Mouse (Mus musculus): ENCODE data around the gene Nln. TPM values are rescaled to one million over a fixed set of nuclear protein-coding genes. Genes with fewer than 3 reads are reported as not detected.

The Nln gene
- total RNA-seq (2021), result 10 to 100 TPM; 20.6 to 20.7 TPM
- long read RNA-seq, experiment 1, full-length matches to known transcripts, result 11 of 20 reads
- long read RNA-seq, experiment 1, partial matches to known transcripts, result 3 of 20 reads
- long read RNA-seq, experiment 1, other reads (novel, unspliced or antisense), result 6 of 20 reads
- long read RNA-seq, experiment 2, full-length matches to known transcripts, result 17 of 26 reads
- long read RNA-seq, experiment 2, partial matches to known transcripts, result 3 of 26 reads
- long read RNA-seq, experiment 2, other reads (novel, unspliced or antisense), result 6 of 26 reads

- no peak for TF ChIP-seq CTCF (conservative IDR thresholded peaks at IDR 0.05)
- DNase-seq (ENCODE audit: low spot score in 2 of 2), result peak; percentile 78 to 84
- H3K4me3 ChIP-seq, result peak within 1 kb of the TSS; percentile 99
- H3K27ac ChIP-seq, result peak within 1 kb of the TSS; percentile 95
Measured at GRCm38 (mm10) chr13:104109288-104109815, at the start of gene Nln, which contains the start of gene Sgtb. Nln (minus strand) TSS chr13:104109614. Sgtb (plus strand) TSS chr13:104109741.

- Histone ChIP-seq H3K27ac (no peak overlapping the region), H3K4me3 (no peak overlapping the region)
- no peak for DNase-seq (ENCODE audit: low spot score in 2 of 2)
- TF ChIP-seq CTCF (conservative IDR thresholded peaks at IDR 0.05), result no peak
Measured at GRCm38 (mm10) chr13:104155686-104156085, 46.3 kb upstream of the Nln start.

GRCm38 (mm10) chr13:104155106-104155505, 45.7 kb upstream of the Nln start:
- H3K4me3 ChIP-seq, result no peak overlapping the region
- no peak for DNase-seq (ENCODE audit: low spot score in 2 of 2)
- TF ChIP-seq CTCF (conservative IDR thresholded peaks at IDR 0.05), result no peak
- H3K27ac ChIP-seq, result no peak overlapping the region

- no peak overlapping the region for H3K27ac ChIP-seq
- TF ChIP-seq CTCF (conservative IDR thresholded peaks at IDR 0.05), result no peak
Measured at GRCm38 (mm10) chr13:104154180-104154579, 44.8 kb upstream of the Nln start.

GRCm38 (mm10) chr13:104145646-104146045, 36.2 kb upstream of the Nln start:
- no peak for DNase-seq (ENCODE audit: low spot score in 2 of 2)
- Histone ChIP-seq H3K27ac (no peak overlapping the region), H3K4me3 (no peak overlapping the region)
- no peak for TF ChIP-seq CTCF (conservative IDR thresholded peaks at IDR 0.05)

More at GRCm38 (mm10) chr13:104154180-104154579, 44.8 kb upstream of the Nln start:
- no peak for DNase-seq (ENCODE audit: low spot score in 2 of 2)
- H3K4me3 ChIP-seq, result no peak overlapping the region

GRCm38 (mm10) chr13:104144871-104145270, 35.5 kb upstream of the Nln start:
- H3K4me3 ChIP-seq, result no peak overlapping the region
- H3K27ac ChIP-seq, result no peak overlapping the region
- DNase-seq (ENCODE audit: low spot score in 2 of 2), result no peak
- TF ChIP-seq CTCF (conservative IDR thresholded peaks at IDR 0.05), result no peak

- TF ChIP-seq CTCF (conservative IDR thresholded peaks at IDR 0.05), result peak; percentile 96
- peak; percentile 70 to 88 for DNase-seq (ENCODE audit: low spot score in 2 of 2)
- Histone ChIP-seq H3K27ac (peak overlapping the region; percentile 53; the same call in 1 of the 2 replicates), H3K4me3 (peak overlapping the region; percentile 26)
Measured at GRCm38 (mm10) chr13:104139369-104140209, 30.2 kb upstream of the Nln start.

GRCm38 (mm10) chr13:104134510-104135085, 25.2 kb upstream of the Nln start:
- no peak for DNase-seq (ENCODE audit: low spot score in 2 of 2)
- Histone ChIP-seq H3K27ac (no peak overlapping the region), H3K4me3 (no peak overlapping the region)
- TF ChIP-seq CTCF (conservative IDR thresholded peaks at IDR 0.05), result no peak

GRCm38 (mm10) chr13:104132561-104132960, 23.1 kb upstream of the Nln start:
- TF ChIP-seq CTCF (conservative IDR thresholded peaks at IDR 0.05), result no peak
- Histone ChIP-seq H3K27ac (no peak overlapping the region), H3K4me3 (no peak overlapping the region)
- no peak for DNase-seq (ENCODE audit: low spot score in 2 of 2)

GRCm38 (mm10) chr13:104123662-104124381, 14.4 kb upstream of the Nln start:
- TF ChIP-seq CTCF (conservative IDR thresholded peaks at IDR 0.05), result no peak
- no peak for DNase-seq (ENCODE audit: low spot score in 2 of 2)
- no peak overlapping the region for H3K27ac ChIP-seq
- no peak overlapping the region for H3K4me3 ChIP-seq

- H3K27ac ChIP-seq, result no peak overlapping the region
- no peak for TF ChIP-seq CTCF (conservative IDR thresholded peaks at IDR 0.05)
- no peak overlapping the region for H3K4me3 ChIP-seq
- no peak for DNase-seq (ENCODE audit: low spot score in 2 of 2)
Measured at GRCm38 (mm10) chr13:104122078-104122840, 12.8 kb upstream of the Nln start.

- no peak overlapping the region for H3K4me3 ChIP-seq
- TF ChIP-seq CTCF (conservative IDR thresholded peaks at IDR 0.05), result no peak
- H3K27ac ChIP-seq, result no peak overlapping the region
- peak; percentile 24 to 60 for DNase-seq (ENCODE audit: low spot score in 2 of 2)
Measured at GRCm38 (mm10) chr13:104114827-104115226, 5.4 kb upstream of the Nln start.

Data from layer of hippocampus, adult 2 months (tissue).